Mouse (Mus musculus) ES-Bruce4 (cell line): ENCODE data around the gene Thra.

Source experiments
- CTCF ChIP-seq: IDR thresholded peaks from one replicate; pipeline ENCODE4 v1.8.1; 2011; ENCODE audit warnings: low read depth, low read length
- EP300 ChIP-seq: IDR thresholded peaks from 2 replicates; pipeline ENCODE4 v1.6.1; 2011; ENCODE audit warnings: low read depth, low read length; ENCODE audit not compliant: insufficient read depth
- POLR2A ChIP-seq: IDR thresholded peaks from one replicate; pipeline ENCODE4 v1.8.1; 2011; ENCODE audit warnings: low read length; ENCODE audit not compliant: insufficient read depth

DNA sequence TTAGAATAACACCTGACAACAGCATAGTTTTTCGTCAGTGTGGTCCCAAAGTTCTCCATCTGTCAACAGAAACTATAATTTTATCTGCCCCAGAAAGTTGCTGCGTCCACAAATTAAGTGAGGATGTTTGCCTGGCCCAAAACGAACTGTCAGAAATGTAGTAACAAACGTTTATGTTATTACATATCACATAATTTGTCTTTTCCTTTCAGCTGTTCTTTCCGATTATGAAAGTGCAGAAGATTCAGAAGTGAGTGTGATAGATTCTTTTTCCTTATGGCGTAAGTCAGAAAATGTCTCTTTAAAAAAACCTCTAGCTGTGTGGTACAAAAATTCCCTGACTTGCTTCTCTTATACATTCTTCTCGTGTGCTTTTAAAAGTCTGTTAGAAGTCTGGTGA, 70.2 kb downstream of the Thra start:
- TF ChIP-seq EP300 (no peak), POLR2A (no peak), CTCF (no peak)
